Mouse (Mus musculus) adrenal gland, postnatal 36 days (tissue): ENCODE results near the gene Hsp90ab1. TPM values are rescaled to one million over a fixed set of nuclear protein-coding genes. Genes with fewer than 3 reads are reported as not detected.

Source experiments
- DNase-seq, 2 experiments: peaks; one replicate each; pipeline ENCODE4 v3.0.0; 2021; ENCODE audit warnings: mixed read lengths in 1 of 2
- long read RNA-seq, 2 experiments: library from polyadenylated mRNA; stranded (forward); transcript quantifications; one replicate each; pipeline ENCODE4 v2.0.0; 2021; ENCODE audit warnings: borderline sequencing depth in 2 of 2
- total RNA-seq, 2 experiments: library from RNA; stranded (reverse); gene quantifications; 2 replicates each; pipeline ENCODE4 v1.2.3; 2021

Gene Hsp90ab1
- total RNA-seq: 1,000 to 10,000 TPM; 1,888 to 2,360 TPM
- long read RNA-seq, experiment 1, transcript Hsp90ab1-201 (11 exons, 2,520 nt): major isoform, 1,392 of 3,425 reads
- long read RNA-seq, experiment 1, partial matches to known transcripts: 2,009 of 3,425 reads
- long read RNA-seq, experiment 1, other reads (novel, unspliced or antisense): 24 of 3,425 reads
- long read RNA-seq, experiment 2, transcript Hsp90ab1-201 (11 exons, 2,520 nt): major isoform, 890 of 969 reads
- long read RNA-seq, experiment 2, partial matches to known transcripts: 73 of 969 reads
- long read RNA-seq, experiment 2, other reads (novel, unspliced or antisense): 6 of 969 reads

GRCm38 (mm10) chr17:45573087-45573779 lies at the start of gene Hsp90ab1:
TSS of gene Hsp90ab1 (minus strand) at chr17:45573271.
- DNase-seq: peak; percentile 99

- DNase-seq: peak; percentile 53 to 54
Measured at GRCm38 (mm10) chr17:45619386-45620256, 46.5 kb upstream of the Hsp90ab1 start.

- DNase-seq: peak; percentile 42 to 72
Measured at GRCm38 (mm10) chr17:45618941-45619385, 45.9 kb upstream of the Hsp90ab1 start.

GRCm38 (mm10) chr17:45617655-45618054 lies 44.6 kb upstream of the Hsp90ab1 start:
- no peak for DNase-seq

GRCm38 (mm10) chr17:45616679-45617078 lies 43.6 kb upstream of the Hsp90ab1 start:
- DNase-seq: no peak

DNA sequence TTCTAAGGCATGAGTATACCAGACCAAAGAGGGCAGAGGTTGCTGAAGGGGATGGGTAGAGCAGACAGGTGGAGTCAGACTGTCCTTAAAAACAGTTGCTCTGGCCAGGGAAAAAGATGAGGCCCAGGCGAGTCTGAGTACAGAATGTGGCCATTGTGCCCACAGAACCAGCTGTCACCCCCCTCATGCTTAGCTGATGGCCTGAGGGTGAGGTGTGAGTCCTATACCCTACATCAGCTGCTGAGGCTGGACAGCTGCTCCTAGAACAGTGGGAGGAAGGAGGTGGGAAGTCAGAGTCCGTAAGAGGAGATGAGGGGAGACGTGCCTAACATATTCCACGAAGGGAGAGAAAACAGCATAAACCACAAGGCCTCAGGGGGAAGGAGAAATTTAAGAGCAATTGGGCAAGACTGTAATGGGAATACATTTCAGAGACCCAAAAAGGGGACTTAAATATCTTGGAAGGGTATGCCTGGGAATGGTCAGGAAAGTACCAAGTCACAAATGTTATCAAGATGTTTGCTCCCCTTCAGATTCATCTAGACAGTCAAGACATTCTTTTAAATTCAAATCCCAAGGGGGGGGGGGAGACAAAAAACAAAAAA lies 43.1 kb upstream of the Hsp90ab1 start:
- DNase-seq: no peak

DNA sequence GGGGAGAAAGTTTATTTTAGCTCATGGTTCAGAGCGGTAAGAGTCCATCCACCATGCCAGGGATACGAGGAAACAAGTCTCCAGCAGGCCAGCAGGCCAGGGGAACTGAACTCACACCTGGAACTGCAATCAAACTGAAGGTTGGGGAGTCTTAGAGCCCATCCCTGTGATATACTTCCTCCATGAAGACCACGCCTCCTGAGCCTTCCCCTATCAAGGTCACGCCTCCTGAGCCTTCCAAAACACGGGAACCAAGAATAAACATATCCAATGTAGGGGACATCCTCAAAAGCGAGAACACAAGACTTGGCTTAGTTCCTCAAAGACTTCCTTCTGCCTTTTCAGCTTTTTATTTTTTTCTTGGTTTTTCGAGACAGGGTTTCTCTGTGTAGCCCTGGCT lies 39.9 kb upstream of the Hsp90ab1 start:
- no peak for DNase-seq

GRCm38 (mm10) chr17:45612008-45612407 lies 38.9 kb upstream of the Hsp90ab1 start:
- DNase-seq: no peak

- peak; percentile 38 to 48 for DNase-seq
Measured at GRCm38 (mm10) chr17:45610144-45610866, 37.2 kb upstream of the Hsp90ab1 start.

DNA sequence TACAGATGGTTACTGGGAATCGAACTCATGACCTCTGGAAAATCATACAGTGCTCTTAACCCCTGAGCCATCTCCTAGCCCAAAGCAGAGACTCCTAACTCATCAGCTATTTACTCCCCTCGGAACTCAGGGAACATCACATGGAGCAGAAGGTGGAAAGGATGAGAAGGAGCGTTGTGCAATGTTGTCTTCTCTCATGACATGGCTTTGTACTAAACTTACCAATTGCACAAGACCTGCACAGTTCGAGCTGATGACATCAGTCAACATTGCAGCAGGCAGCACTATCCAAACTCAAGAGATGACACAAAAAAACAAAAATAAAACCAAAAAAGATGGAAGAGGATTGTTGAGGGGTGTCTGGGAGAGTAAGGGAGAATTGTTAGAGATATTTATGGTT lies 35.3 kb upstream of the Hsp90ab1 start:
- no peak for DNase-seq

GRCm38 (mm10) chr17:45606992-45607879 lies 34.2 kb upstream of the Hsp90ab1 start:
- DNase-seq: no peak

- no peak for DNase-seq
Measured at GRCm38 (mm10) chr17:45602984-45603383, 29.9 kb upstream of the Hsp90ab1 start.

DNA sequence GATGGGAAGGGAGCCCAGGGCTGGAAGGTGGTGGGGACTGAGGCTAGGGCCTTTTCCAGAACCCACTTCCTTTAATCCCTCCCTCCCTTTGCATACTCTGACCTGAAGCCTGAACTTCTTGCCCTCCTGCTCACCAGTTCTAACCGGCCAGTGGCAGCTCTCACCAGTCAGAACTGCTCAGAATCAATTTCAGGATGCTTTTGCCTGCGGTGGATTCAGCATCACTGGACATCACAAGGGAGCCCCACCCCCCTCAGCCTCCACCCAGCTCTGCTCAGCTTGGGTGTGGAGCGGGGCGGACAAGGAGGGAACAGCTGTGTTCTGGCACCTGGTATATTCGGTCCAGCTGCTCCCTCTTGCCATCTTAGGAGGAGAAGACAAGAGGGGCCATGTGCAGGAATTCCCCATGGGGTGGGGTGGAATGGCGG lies 28.8 kb upstream of the Hsp90ab1 start, which contains the start of gene Mymx:
Gene Mymx, minus strand, starts transcription at position 226 of the 428 bp plus-strand sequence.
- DNase-seq: no peak

- DNase-seq: no peak
Measured at GRCm38 (mm10) chr17:45601325-45601724, 28.3 kb upstream of the Hsp90ab1 start.

GRCm38 (mm10) chr17:45600267-45600666 lies 27.2 kb upstream of the Hsp90ab1 start:
- DNase-seq: no peak

GRCm38 (mm10) chr17:45599446-45600242 lies 26.6 kb upstream of the Hsp90ab1 start, which contains the start of gene Slc29a1:
TSS of gene Slc29a1 (minus strand) at chr17:45599606.
- peak; percentile 84 to 89 for DNase-seq

DNA sequence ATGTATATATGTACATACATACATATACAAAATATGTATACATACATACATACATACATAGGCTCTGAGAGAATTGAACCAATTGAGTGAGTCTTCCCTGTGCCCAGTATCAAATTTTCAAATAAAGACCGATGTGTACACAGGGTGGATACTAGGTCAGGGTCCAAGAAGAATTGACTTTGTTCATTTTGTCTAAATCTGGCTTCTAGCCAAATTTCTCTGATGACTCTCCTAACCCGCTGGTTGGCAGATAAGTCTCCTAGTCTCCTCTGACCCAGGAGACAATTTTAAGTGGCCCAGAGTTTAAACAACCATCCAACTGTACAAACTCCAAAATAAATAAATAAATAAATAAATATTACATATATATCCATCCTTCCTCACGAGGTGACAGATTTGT lies 25.8 kb upstream of the Hsp90ab1 start:
- no peak for DNase-seq

GRCm38 (mm10) chr17:45598376-45598775 lies 25.3 kb upstream of the Hsp90ab1 start:
- no peak for DNase-seq

- DNase-seq: no peak
Measured at GRCm38 (mm10) chr17:45597787-45598186, 24.7 kb upstream of the Hsp90ab1 start.
